ENCODE assay signal across 20 mouse cellular contexts in genomic region chr3:51769196-51769595, GRCm38 (mm10).
DNase-seq lines count a peak whose midpoint lies in the region; TF ChIP-seq lines count a peak whose summit lies in the region.
"Had no signal": no experiment of that assay in that cellular context is flagged by ENCODE, and none has a peak within 500 bp of the region (broad histone marks: within the 10 kb centered on the region; RNA-seq: fewer than 3 reads in every experiment).

No protein-coding gene starts in this region.

- no peak overlapping the region for H3K4me3 ChIP-seq in gastrocnemius, adult 2 months
- H3K4me3 ChIP-seq: embryonic facial prominence, embryonic 15.5 days; forebrain, embryonic 10.5 days; heart, embryonic 13.5 days; hindbrain, embryonic 15.5 days; intestine, embryonic 15.5 days; kidney, embryonic 15.5 days; limb, embryonic 15.5 days; liver, embryonic 15.5 days; midbrain, embryonic 10.5 days had no signal

- intact Hi-C loops in gastrocnemius, adult 2 months (cut with DNase I) = no loop called here

- peak overlapping the region; percentile 66 for H3K27ac ChIP-seq in gastrocnemius, adult 2 months
- H3K27ac ChIP-seq: embryonic facial prominence, embryonic 15.5 days; forebrain, embryonic 10.5 days; heart, embryonic 13.5 days; hindbrain, embryonic 15.5 days; intestine, embryonic 15.5 days; kidney, embryonic 15.5 days; limb, embryonic 15.5 days; liver, embryonic 15.5 days; macrophage; midbrain, embryonic 10.5 days had no signal

- no peak for TF ChIP-seq CTCF in gastrocnemius, adult 2 months (IDR thresholded peaks at IDR 0.05)

- DNase-seq in adrenal gland, adult 2 months = peak; percentile 18
- DNase-seq in adrenal gland, postnatal 25 days = no peak
- DNase-seq in gastrocnemius, adult 2 months = no peak
- DNase-seq in gastrocnemius, postnatal 10 days = no peak
- DNase-seq in lung, postnatal 25 days (ENCODE audit: low spot score) = peak; percentile 24
- no peak for DNase-seq in lung, postnatal 4 days
- peak; percentile 33 for DNase-seq in fibroblast of lung, adult 2 months (ENCODE audit: low read depth)
- DNase-seq in kidney, postnatal 14 days = no peak
- DNase-seq: heart, postnatal 4 days; thymus, postnatal 36 days had no signal

Comparison
In these comparisons a context has a peak if more than half of its experiments do, and no peak if none do; other contexts are left out.
1. DNase-seq: peak in adrenal gland, adult 2 months (single experiment), lung, postnatal 25 days (single experiment) and fibroblast of lung, adult 2 months (single experiment); none in adrenal gland, postnatal 25 days (single experiment), gastrocnemius, adult 2 months (single experiment), gastrocnemius, postnatal 10 days (single experiment), lung, postnatal 4 days (0 of 2) and kidney, postnatal 14 days (single experiment).